Mouse (Mus musculus) lung, postnatal 0 days (tissue): ENCODE measurements around the gene Rgs16.

Experiments used
- CTCF ChIP-seq: IDR thresholded peaks from 2 replicates; pipeline ENCODE4 v1.5.1; 2016; ENCODE audit warnings: antibody characterized with exemption, mild to moderate bottlenecking
- EP300 ChIP-seq: IDR thresholded peaks from 2 replicates; pipeline ENCODE4 v1.6.1; 2016; ENCODE audit warnings: antibody characterized with exemption, mild to moderate bottlenecking, control low read depth

GRCm38 (mm10) chr1:153737101-153738085, 2.8 kb upstream of the Rgs16 start:
- TF ChIP-seq CTCF (no peak), EP300 (no peak)
